Mouse (Mus musculus) thymus, adult 2 months (tissue): ENCODE results near the gene Cerk. TPM values are rescaled to one million over a fixed set of nuclear protein-coding genes. Genes with fewer than 3 reads are reported as not detected.
A peak's percentile ranks its signal among the peaks of the same experiment; 100 is the strongest.
"Not testable (repeated sequence)": the region's sequence is repeated elsewhere in the genome, so short reads cannot be mapped to it uniquely, and the experiment has no call there.

Experiments
- DNase-seq: peaks from one replicate; pipeline ENCODE4 v3.0.0; 2021
- H3K27ac ChIP-seq: fragments of 200-500 bp; 2 replicates; pipeline ENCODE4 v1.5.1; 2012; ENCODE audit warnings: low read length, control low read depth; ENCODE audit not compliant: control insufficient read depth, insufficient read depth
- H3K27me3 ChIP-seq: fragments of 200-500 bp; 2 replicates; pipeline ENCODE4 v1.6.1; 2012; ENCODE audit warnings: mild to moderate bottlenecking, low read length, moderate library complexity, mixed read lengths; ENCODE audit not compliant: control insufficient read depth, insufficient read depth
- H3K36me3 ChIP-seq: fragments of 200-500 bp; 2 replicates; pipeline ENCODE4 v1.6.1; 2012; ENCODE audit warnings: mild to moderate bottlenecking, low read length, moderate library complexity; ENCODE audit not compliant: control insufficient read depth, insufficient read depth
- H3K4me1 ChIP-seq: fragments of 200-500 bp; replicated peaks from 2 replicates; pipeline ENCODE4 v1.6.1; 2012; ENCODE audit warnings: low read length; ENCODE audit not compliant: control insufficient read depth, insufficient read depth
- H3K4me3 ChIP-seq: fragments of 200-500 bp; 2 replicates; pipeline ENCODE4 v1.5.1; 2012; ENCODE audit warnings: mild to moderate bottlenecking, low read length, control low read depth, moderate library complexity; ENCODE audit not compliant: control insufficient read depth, insufficient read depth
- CTCF ChIP-seq: fragments of 200-500 bp; IDR thresholded peaks from 2 replicates; pipeline ENCODE4 v1.5.1; 2012; ENCODE audit warnings: mild to moderate bottlenecking, control low read depth, low read length, moderate library complexity, borderline replicate concordance; ENCODE audit not compliant: control insufficient read depth, poor library complexity, insufficient read depth; ENCODE audit errors: extremely low read depth
- POLR2A ChIP-seq: fragments of 200-500 bp; IDR thresholded peaks from 2 replicates; pipeline ENCODE4 v1.6.1; 2012; ENCODE audit warnings: mild to moderate bottlenecking, low read length, control low read depth, moderate library complexity; ENCODE audit not compliant: control insufficient read depth, poor library complexity, insufficient read depth; ENCODE audit errors: extremely low read depth
- WGBS: fragments of 180-500 bp; shearing (Covaris S2); methylation state at CpG from one replicate; pipeline ENCODE4 v1.1.7; 2018; 5-methylcytosine and 5-hydroxymethylcytosine counted together
- polyA plus RNA-seq: library from polyadenylated mRNA; depleted of rRNA; stranded (reverse); fragments of >200 nt; gene quantifications from 2 replicates; pipeline ENCODE4 v1.2.3, GENCODE M21; 2012

The Cerk gene
- polyA plus RNA-seq, 1 experiment = 180 TPM

GRCm38 (mm10) chr15:86182646-86183045 is 3.3 kb downstream of the Cerk start:
- H3K27me3 ChIP-seq = no peaks in the 10 kb centered on the region
- H3K4me3 ChIP-seq = peak overlapping the region; percentile 47
- peak; percentile 81 for DNase-seq
- peaks cover 51% of the 10 kb centered on the region for H3K4me1 ChIP-seq
- H3K27ac ChIP-seq = peak overlapping the region; percentile 99
- H3K36me3 ChIP-seq = no peaks in the 10 kb centered on the region
- under 1% methylated on average over 13 of the region's 13 CpGs for WGBS
- TF ChIP-seq CTCF (no peak), POLR2A (peak; percentile 59)

GRCm38 (mm10) chr15:86181941-86182439 is 4.0 kb downstream of the Cerk start:
- DNase-seq = peak; percentile 79
- H3K4me3 ChIP-seq = peak overlapping the region; percentile 47
- H3K36me3 ChIP-seq = no peaks in the 10 kb centered on the region
- H3K27ac ChIP-seq = peak overlapping the region; percentile 99
- 8% methylated on average over 11 of the region's 11 CpGs for WGBS
- TF ChIP-seq POLR2A (0 out of 2 replicates have a peak, but pooled peaks have one; percentile 16), CTCF (no peak)
- H3K27me3 ChIP-seq = no peaks in the 10 kb centered on the region
- peaks cover 55% of the 10 kb centered on the region for H3K4me1 ChIP-seq

DNA sequence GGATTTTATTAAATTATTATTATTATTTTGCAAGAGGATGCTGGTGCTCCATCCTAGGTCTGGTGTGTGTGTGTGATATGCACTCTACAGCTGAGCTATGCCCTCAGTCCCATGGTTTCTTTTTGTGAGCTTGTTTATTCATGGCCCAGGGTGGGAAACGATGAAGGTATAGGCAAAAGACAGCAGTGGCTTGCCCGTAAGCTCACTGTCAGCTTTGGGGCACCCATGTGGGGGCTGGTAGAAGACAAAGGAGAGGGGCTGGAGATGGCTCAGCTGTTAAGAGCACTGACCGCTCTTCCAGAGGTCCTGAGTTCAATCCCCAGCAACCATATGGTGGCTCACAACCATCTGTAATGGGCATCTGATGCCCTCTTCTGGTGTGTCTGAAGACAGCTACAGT is 4.6 kb downstream of the Cerk start:
- Histone ChIP-seq H3K27ac (peak overlapping the region; percentile 99), H3K4me1 (peaks cover 55% of the 10 kb centered on the region)
- DNase-seq = peak; percentile 24
- H3K27me3 ChIP-seq, H3K4me3 ChIP-seq, H3K36me3 ChIP-seq: not testable (repeated sequence)
- WGBS = 91% methylated on average over 3 of the region's 3 CpGs

GRCm38 (mm10) chr15:86180427-86180826 is 5.5 kb downstream of the Cerk start:
- 4% methylated on average over 4 of the region's 4 CpGs for WGBS
- H3K4me1 ChIP-seq = peaks cover 61% of the 10 kb centered on the region
- peak overlapping the region; percentile 83 for H3K27ac ChIP-seq
- DNase-seq = peak; percentile 50
- H3K4me3 ChIP-seq = no peak overlapping the region
- no peaks in the 10 kb centered on the region for H3K27me3 ChIP-seq
- no peak for TF ChIP-seq CTCF
- TF ChIP-seq POLR2A = no peak
- no peaks in the 10 kb centered on the region for H3K36me3 ChIP-seq

GRCm38 (mm10) chr15:86178594-86178993 is 7.3 kb downstream of the Cerk start:
- Histone ChIP-seq H3K4me3 (no peak overlapping the region), H3K27me3 (no peaks in the 10 kb centered on the region), H3K27ac (no peak overlapping the region), H3K36me3 (no peaks in the 10 kb centered on the region), H3K4me1 (peaks cover 73% of the 10 kb centered on the region)
- WGBS = 89% methylated on average over 6 of the region's 6 CpGs
- DNase-seq = no peak
- TF ChIP-seq CTCF (no peak), POLR2A (no peak)

DNA sequence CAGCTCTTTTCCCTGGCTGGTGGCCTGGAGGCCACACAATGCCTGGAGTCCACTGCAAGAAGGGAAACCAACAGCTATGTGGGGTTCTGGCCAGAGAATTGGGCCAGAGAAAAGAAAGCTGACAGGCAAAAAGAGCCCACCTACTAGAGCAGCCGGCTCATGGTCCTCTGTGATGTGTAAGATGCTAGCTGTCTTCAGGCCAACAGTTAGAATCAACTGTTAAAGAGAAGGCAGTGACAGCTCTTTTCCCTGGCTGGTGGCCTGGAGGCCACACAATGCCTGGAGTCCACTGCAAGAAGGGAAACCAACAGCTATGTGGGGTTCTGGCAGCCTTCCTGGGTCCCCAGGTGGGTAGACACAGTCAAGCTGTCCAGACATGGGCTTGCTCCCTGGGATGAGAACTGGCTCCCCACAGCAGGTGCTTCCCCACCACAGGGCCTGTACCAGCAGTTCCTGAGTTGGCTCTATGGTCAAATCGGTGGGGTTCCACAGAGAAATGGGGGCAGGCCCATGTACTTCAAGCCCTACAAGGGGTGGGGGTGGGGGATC is 8.2 kb downstream of the Cerk start:
- not testable (repeated sequence) for H3K27me3 ChIP-seq, H3K27ac ChIP-seq, H3K36me3 ChIP-seq, H3K4me3 ChIP-seq
- DNase-seq = peak; percentile 17
- H3K4me1 ChIP-seq = peaks cover 73% of the 10 kb centered on the region
- whole genome bisulfite sequencing = 19% methylated on average over 2 of the region's 2 CpGs

DNA sequence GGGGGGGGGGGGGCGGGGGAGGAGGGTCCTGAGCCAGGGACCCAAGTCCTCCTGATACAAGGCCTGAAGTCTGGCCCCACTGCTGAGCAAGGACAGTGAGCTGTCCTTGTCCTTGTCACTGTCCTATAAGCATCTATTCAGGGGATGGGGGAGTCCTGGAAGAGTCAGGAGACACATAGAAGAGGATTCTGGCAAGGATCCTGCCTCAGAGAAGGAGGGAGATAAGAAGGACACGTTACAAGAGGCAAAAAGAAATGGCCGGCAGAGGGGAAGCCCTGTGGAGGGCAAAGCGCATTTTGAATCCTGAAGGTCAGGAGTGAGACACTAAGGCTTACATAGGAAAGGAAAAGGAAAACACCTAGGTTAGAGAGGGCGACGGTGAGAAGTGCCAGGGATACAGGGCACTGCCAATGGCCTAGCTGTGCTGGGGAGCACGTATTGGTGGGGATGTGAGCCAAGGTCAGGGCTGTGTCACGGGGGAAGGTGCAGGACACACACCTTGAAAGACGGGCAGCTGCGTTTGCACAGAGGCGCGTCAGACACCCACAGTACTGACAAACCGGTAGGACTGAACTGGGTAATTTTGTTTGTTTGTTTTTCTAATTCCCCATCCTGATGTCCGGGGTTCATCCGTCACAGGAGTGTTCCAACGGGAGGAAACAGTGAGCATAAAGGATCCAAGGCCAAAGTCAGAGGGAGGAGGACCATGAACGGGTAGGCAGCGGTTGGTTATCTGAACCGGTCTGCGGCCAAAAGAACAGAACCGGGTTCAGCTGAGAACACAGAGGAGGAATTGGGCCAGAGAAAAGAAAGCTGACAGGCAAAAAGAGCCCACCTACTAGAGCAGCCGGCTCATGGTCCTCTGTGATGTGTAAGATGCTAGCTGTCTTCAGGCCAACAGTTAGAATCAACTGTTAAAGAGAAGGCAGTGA is 8.9 kb downstream of the Cerk start:
- no peak for DNase-seq
- TF ChIP-seq POLR2A (no peak), CTCF (no peak)
- H3K4me1 ChIP-seq = peaks cover 76% of the 10 kb centered on the region
- H3K27me3 ChIP-seq = no peaks in the 10 kb centered on the region
- no peak overlapping the region for H3K4me3 ChIP-seq
- no peak overlapping the region for H3K27ac ChIP-seq
- no peaks in the 10 kb centered on the region for H3K36me3 ChIP-seq
- WGBS = 91% methylated on average over 21 of the region's 22 CpGs
